Mouse (Mus musculus): ENCODE data around the gene Tff3.
A peak's percentile ranks its signal among the peaks of the same experiment; 100 is the strongest.

Tff3 gene

GRCm38 (mm10) chr17:31129452-31129851, at the start of gene Tff3:
Gene Tff3, minus strand, starts transcription at chr17:31129646.
- peak; percentile 37 for DNase-seq (ENCODE audit: low spot score)

GRCm38 (mm10) chr17:31176321-31176720, 46.9 kb upstream of the Tff3 start:
- DNase-seq (ENCODE audit: low spot score), result no peak

- DNase-seq (ENCODE audit: low spot score), result no peak
These were observed 40.4 kb upstream of the Tff3 start for GRCm38 (mm10) chr17:31169796-31170195.

GRCm38 (mm10) chr17:31165127-31165526, 35.7 kb upstream of the Tff3 start, which contains the start of gene Tff1:
Gene Tff1, minus strand, starts transcription at chr17:31165277.
- no peak for DNase-seq (ENCODE audit: low spot score)

- DNase-seq (ENCODE audit: low spot score), result no peak
These were observed 34.4 kb upstream of the Tff3 start for GRCm38 (mm10) chr17:31163821-31164220.

GRCm38 (mm10) chr17:31162607-31163006, 33.2 kb upstream of the Tff3 start:
- no peak for DNase-seq (ENCODE audit: low spot score)

- no peak for DNase-seq (ENCODE audit: low spot score)
These were observed 30.8 kb upstream of the Tff3 start for GRCm38 (mm10) chr17:31160291-31160690.

GRCm38 (mm10) chr17:31157921-31158320, 28.5 kb upstream of the Tff3 start:
- no peak for DNase-seq (ENCODE audit: low spot score)

- no peak for DNase-seq (ENCODE audit: low spot score)
These were observed 24.3 kb upstream of the Tff3 start for GRCm38 (mm10) chr17:31153785-31154184.

GRCm38 (mm10) chr17:31152966-31153499, 23.6 kb upstream of the Tff3 start:
- no peak for DNase-seq (ENCODE audit: low spot score)

GRCm38 (mm10) chr17:31152512-31152911, 23.1 kb upstream of the Tff3 start:
- no peak for DNase-seq (ENCODE audit: low spot score)

- DNase-seq (ENCODE audit: low spot score), result no peak
These were observed 16.6 kb upstream of the Tff3 start for GRCm38 (mm10) chr17:31145998-31146397.

- no peak for DNase-seq (ENCODE audit: low spot score)
These were observed 14.9 kb upstream of the Tff3 start, which contains the start of gene Tff2 for GRCm38 (mm10) chr17:31144040-31145037. Gene Tff2, minus strand, starts transcription at chr17:31144282.

- no peak for DNase-seq (ENCODE audit: low spot score)
These were observed 12.7 kb upstream of the Tff3 start for GRCm38 (mm10) chr17:31142116-31142515.

- peak; percentile 87 for DNase-seq (ENCODE audit: low spot score)
These were observed 9.0 kb upstream of the Tff3 start for GRCm38 (mm10) chr17:31138398-31138797.

GRCm38 (mm10) chr17:31136821-31137220, 7.4 kb upstream of the Tff3 start:
- no peak for DNase-seq (ENCODE audit: low spot score)

- DNase-seq (ENCODE audit: low spot score), result no peak
These were observed 6.8 kb upstream of the Tff3 start for GRCm38 (mm10) chr17:31136291-31136690.

- DNase-seq (ENCODE audit: low spot score), result no peak
These were observed 5.5 kb upstream of the Tff3 start for GRCm38 (mm10) chr17:31134913-31135312.

- DNase-seq (ENCODE audit: low spot score), result no peak
These were observed 4.3 kb upstream of the Tff3 start for GRCm38 (mm10) chr17:31133776-31134175.

GRCm38 (mm10) chr17:31131269-31131821, 1.9 kb upstream of the Tff3 start:
- peak; percentile 30 for DNase-seq (ENCODE audit: low spot score)

GRCm38 (mm10) chr17:31128708-31129318, 633 bp downstream of the Tff3 start:
- DNase-seq (ENCODE audit: low spot score), result no peak

GRCm38 (mm10) chr17:31125548-31126266, 3.7 kb downstream of the Tff3 start:
- DNase-seq (ENCODE audit: low spot score), result peak; percentile 68

Data from retina, embryonic 14.5 days (tissue).